20 mouse cellular contexts compared by ENCODE assay signal in the genomic region with DNA sequence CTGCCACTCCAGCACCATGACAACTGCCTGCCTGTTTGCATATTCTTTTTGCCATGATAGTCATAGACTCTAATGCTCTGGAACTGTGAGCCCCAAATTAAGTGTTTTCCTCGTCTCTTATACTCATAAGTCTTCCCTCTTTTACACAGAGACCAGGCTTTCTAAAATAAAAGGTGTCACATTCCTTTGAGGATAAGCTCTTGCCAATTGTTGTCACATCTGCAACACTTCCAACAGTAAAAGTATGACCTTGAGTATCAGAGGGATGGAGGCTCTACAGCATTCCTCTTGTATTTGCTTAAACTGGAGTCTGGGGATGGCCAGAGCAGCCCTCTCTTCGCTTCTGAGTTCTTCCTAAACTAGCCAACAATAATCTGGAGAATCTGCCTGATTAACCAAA.
DNase-seq lines count a peak whose midpoint lies in the region; ATAC-seq and TF ChIP-seq lines count a peak whose summit lies in the region.
"Had no signal": no experiment of that assay in that cellular context is flagged by ENCODE, and none has a peak within 500 bp of the region (broad histone marks: within the 10 kb centered on the region; RNA-seq: fewer than 3 reads in every experiment).

No protein-coding gene starts in this region.

- WGBS in heart, embryonic 13.5 days, result 45% methylated on average over 2 of the region's 2 CpGs
- 58% methylated on average over 2 of the region's 2 CpGs for WGBS in heart, embryonic 12.5 days
- 66% methylated on average over 2 of the region's 2 CpGs for WGBS in kidney, embryonic 14.5 days
- 38% methylated on average over 2 of the region's 2 CpGs for WGBS in heart, postnatal 0 days

- ATAC-seq in heart, embryonic 13.5 days (ENCODE audit: extremely low read depth, insufficient number of reproducible peaks, low FRiP score, low TSS enrichment), result no peak
- no peak for ATAC-seq in heart, embryonic 12.5 days (ENCODE audit: insufficient number of reproducible peaks, low FRiP score)
- no peak for ATAC-seq in kidney, embryonic 14.5 days (ENCODE audit: low FRiP score, low TSS enrichment)
- peak; percentile 87 for ATAC-seq in heart, postnatal 0 days (ENCODE audit: insufficient read depth, low read depth)
- ATAC-seq: CD4-positive, CD25-positive, alpha-beta regulatory T cell, adult 4 months; forebrain, embryonic 13.5 days; forebrain, postnatal 0 days; intestine, embryonic 16.5 days had no signal

- H3K27me3 ChIP-seq in heart, embryonic 13.5 days (replicated peaks), result no peaks in the 10 kb centered on the region
- no peaks in the 10 kb centered on the region for H3K27me3 ChIP-seq in heart, embryonic 12.5 days (replicated peaks)
- H3K27me3 ChIP-seq in kidney, embryonic 14.5 days (ENCODE audit: control insufficient read depth, insufficient read depth, low read length), result no peaks in the 10 kb centered on the region
- H3K27me3 ChIP-seq in heart, postnatal 0 days (ENCODE audit: control insufficient read depth, insufficient read depth, low read length), result no peaks in the 10 kb centered on the region
- H3K27me3 ChIP-seq: forebrain, embryonic 13.5 days; hindbrain, embryonic 15.5 days had no signal

- H3K4me1 ChIP-seq in heart, embryonic 13.5 days, result peaks cover 21% of the 10 kb centered on the region
- H3K4me1 ChIP-seq in heart, embryonic 12.5 days (replicated peaks), result peaks cover 10% of the 10 kb centered on the region; the same call in 1 of the 2 replicates
- H3K4me1 ChIP-seq in kidney, embryonic 14.5 days (ENCODE audit: control insufficient read depth, insufficient read depth, low read length), result no peaks in the 10 kb centered on the region; the same call in 1 of the 2 replicates
- H3K4me1 ChIP-seq in heart, postnatal 0 days (ENCODE audit: control insufficient read depth, insufficient read depth), result peaks cover 14% of the 10 kb centered on the region

- H3K4me3 ChIP-seq in heart, embryonic 13.5 days, result no peak overlapping the region
- no peak overlapping the region for H3K4me3 ChIP-seq in heart, embryonic 12.5 days
- no peak overlapping the region for H3K4me3 ChIP-seq in kidney, embryonic 14.5 days (ENCODE audit: low read length)
- no peak overlapping the region for H3K4me3 ChIP-seq in heart, postnatal 0 days (ENCODE audit: low read depth, low read length)
- H3K4me3 ChIP-seq: embryonic facial prominence, embryonic 10.5 days; forebrain, embryonic 13.5 days; hindbrain, embryonic 15.5 days had no signal

- no peaks in the 10 kb centered on the region for H3K36me3 ChIP-seq in heart, embryonic 13.5 days
- no peaks in the 10 kb centered on the region for H3K36me3 ChIP-seq in heart, embryonic 12.5 days
- no peaks in the 10 kb centered on the region for H3K36me3 ChIP-seq in kidney, embryonic 14.5 days (ENCODE audit: control insufficient read depth, insufficient read depth, low read length)
- H3K36me3 ChIP-seq in heart, postnatal 0 days (replicated peaks; ENCODE audit: control insufficient read depth, insufficient read depth, low read length), result no peaks in the 10 kb centered on the region
- H3K36me3 ChIP-seq: embryonic facial prominence, embryonic 10.5 days; G1E; hindbrain, embryonic 15.5 days had no signal

- no peak for TF ChIP-seq CTCF in heart, postnatal 0 days (IDR thresholded peaks at IDR 0.05; ENCODE audit: low read depth)

- no peak overlapping the region for H3K9ac ChIP-seq in heart, embryonic 13.5 days
- no peak overlapping the region for H3K9ac ChIP-seq in heart, embryonic 12.5 days
- no peak overlapping the region for H3K9ac ChIP-seq in kidney, embryonic 14.5 days (ENCODE audit: low read depth, low read length)
- H3K9ac ChIP-seq in heart, postnatal 0 days (replicated peaks; ENCODE audit: low read depth, low read length), result no peak overlapping the region
- H3K9ac ChIP-seq: forebrain, embryonic 13.5 days; forebrain, postnatal 0 days; hindbrain, embryonic 15.5 days had no signal

- no peak overlapping the region for H3K4me2 ChIP-seq in heart, embryonic 13.5 days
- H3K4me2 ChIP-seq in heart, embryonic 12.5 days, result no peak overlapping the region
- no peak overlapping the region for H3K4me2 ChIP-seq in kidney, embryonic 14.5 days (replicated peaks; ENCODE audit: low read depth, low read length)
- H3K4me2 ChIP-seq in heart, postnatal 0 days (ENCODE audit: low read depth, low read length), result no peak overlapping the region
- H3K4me2 ChIP-seq: forebrain, embryonic 13.5 days; hindbrain, embryonic 15.5 days had no signal

- peak overlapping the region; percentile 77 for H3K27ac ChIP-seq in heart, embryonic 13.5 days (replicated peaks)
- no peak overlapping the region; the same call in 1 of the 2 replicates for H3K27ac ChIP-seq in heart, embryonic 12.5 days (ENCODE audit: poor library complexity, severe bottlenecking)
- H3K27ac ChIP-seq in kidney, embryonic 14.5 days (ENCODE audit: low read depth, low read length), result peak overlapping the region; percentile 60; the same call in 1 of the 2 replicates
- peak overlapping the region; percentile 71 for H3K27ac ChIP-seq in heart, postnatal 0 days (ENCODE audit: low read depth)
- H3K27ac ChIP-seq: embryonic facial prominence, embryonic 10.5 days; forebrain, embryonic 13.5 days; hindbrain, embryonic 15.5 days had no signal

- TF ChIP-seq EP300 in heart, postnatal 0 days (IDR thresholded peaks at IDR 0.05; ENCODE audit: low read depth), result peak; percentile 82

- no peaks in the 10 kb centered on the region for H3K9me3 ChIP-seq in heart, embryonic 13.5 days
- no peaks in the 10 kb centered on the region for H3K9me3 ChIP-seq in heart, embryonic 12.5 days (replicated peaks)
- H3K9me3 ChIP-seq in kidney, embryonic 14.5 days (ENCODE audit: control insufficient read depth, low read length), result no peaks in the 10 kb centered on the region
- H3K9me3 ChIP-seq in heart, postnatal 0 days (replicated peaks; ENCODE audit: control insufficient read depth, low read length), result no peaks in the 10 kb centered on the region
- H3K9me3 ChIP-seq: embryonic facial prominence, embryonic 10.5 days; forebrain, embryonic 13.5 days; G1E; hindbrain, embryonic 15.5 days had no signal

- DNase-seq in heart, adult 18-20 months, result peak; percentile 31 to 33
- no peak for DNase-seq in heart, postnatal 4 days
- no peak for DNase-seq in kidney, adult 18-20 months
- DNase-seq in heart, postnatal 0 days (ENCODE audit: low spot score), result peak; percentile 65
- DNase-seq: adrenal gland, adult 8-10 months; adrenal gland, postnatal 36 days; B cell, adult 2 months; cerebellum, adult 2 months; cerebellum, postnatal 10 days; forebrain, postnatal 0 days; gastrocnemius, postnatal 14 days had no signal

Comparison
In these comparisons a context has a peak if more than half of its experiments do, and no peak if none do; other contexts are left out.
1. DNase-seq: peak in heart, adult 18-20 months (2 of 2) and heart, postnatal 0 days (single experiment); none in heart, postnatal 4 days (single experiment) and kidney, adult 18-20 months (single experiment).